Mouse (Mus musculus) brown adipose tissue, adult 24 weeks (tissue): ENCODE measurements around the gene Vps41. TPM values are rescaled to one million over a fixed set of nuclear protein-coding genes. Genes with fewer than 3 reads are reported as not detected.

Experiments used
- H3K27ac ChIP-seq: fragments of 200-500 bp; replicated peaks from 2 replicates; pipeline ENCODE4 v1.5.1; 2012; ENCODE audit warnings: low read depth, mild to moderate bottlenecking, low read length
- H3K4me1 ChIP-seq: fragments of 200-500 bp; 2 replicates; pipeline ENCODE4 v1.6.1; 2012; ENCODE audit warnings: low read length, mixed read lengths; ENCODE audit not compliant: control insufficient read depth, insufficient read depth, insufficient read length
- H3K4me3 ChIP-seq: fragments of 200-500 bp; 2 replicates; pipeline ENCODE4 v1.5.1; 2012; ENCODE audit warnings: low read depth, mild to moderate bottlenecking, low read length, moderate library complexity; ENCODE audit not compliant: insufficient read depth
- polyA plus RNA-seq: library from polyadenylated mRNA; stranded (reverse); fragments of >200 nt; gene quantifications from 2 replicates; pipeline ENCODE4 v1.2.4, GENCODE M21; 2012; ENCODE audit not compliant: missing spikeins, insufficient read depth, insufficient read length

Vps41 gene
- polyA plus RNA-seq, 1 experiment: 42.3 TPM

GRCm38 (mm10) chr13:18781250-18781649, 64.2 kb downstream of the Vps41 start:
- Histone ChIP-seq H3K4me1 (no peaks in the 10 kb centered on the region), H3K4me3 (no peak overlapping the region), H3K27ac (no peak overlapping the region)

- Histone ChIP-seq H3K4me3 (no peak overlapping the region), H3K27ac (no peak overlapping the region), H3K4me1 (no peaks in the 10 kb centered on the region)
Measured at GRCm38 (mm10) chr13:18785702-18786101, 68.6 kb downstream of the Vps41 start.

DNA sequence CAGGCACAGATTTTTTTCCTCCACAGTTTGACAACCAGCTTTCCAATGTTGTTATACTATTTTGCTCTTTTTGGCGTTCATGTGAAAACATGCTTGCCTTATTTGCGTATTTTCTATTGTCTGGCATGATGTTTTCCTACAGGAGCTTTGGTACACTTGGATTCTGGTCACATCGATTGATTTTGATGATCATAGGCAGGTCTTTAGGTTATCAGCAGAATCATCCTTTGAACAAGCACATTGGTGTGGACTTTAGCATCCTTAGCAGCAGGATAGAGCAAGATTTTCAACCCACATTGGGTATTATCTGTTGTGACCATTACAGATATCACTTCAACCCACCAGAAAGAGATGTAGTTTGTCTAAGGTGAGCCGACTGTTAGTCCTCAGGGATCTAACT, 71.0 kb downstream of the Vps41 start:
- H3K27ac ChIP-seq: no peak overlapping the region
- no peaks in the 10 kb centered on the region for H3K4me1 ChIP-seq
- no peak overlapping the region for H3K4me3 ChIP-seq

- Histone ChIP-seq H3K27ac (no peak overlapping the region), H3K4me1 (no peaks in the 10 kb centered on the region), H3K4me3 (no peak overlapping the region)
Measured at GRCm38 (mm10) chr13:18788689-18789088, 71.6 kb downstream of the Vps41 start.

DNA sequence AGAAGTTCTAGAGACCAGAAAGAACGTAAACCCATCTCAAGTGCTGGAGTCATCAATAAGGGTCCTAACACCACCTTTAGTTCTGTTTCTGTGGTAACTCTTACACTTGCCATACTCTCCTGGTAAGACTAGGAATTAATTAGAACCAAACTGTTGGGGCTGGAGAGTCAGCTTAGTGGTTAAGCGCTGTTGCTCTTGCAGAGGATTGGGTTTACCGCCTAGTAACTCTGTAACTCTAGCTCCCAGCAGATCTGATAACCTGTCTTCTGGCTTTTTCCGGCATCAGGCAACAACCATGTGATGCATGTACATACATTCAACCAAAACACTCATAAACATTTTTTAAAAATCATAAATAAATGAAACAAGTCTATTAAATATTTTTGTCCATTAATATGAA, 72.6 kb downstream of the Vps41 start:
- no peak overlapping the region for H3K27ac ChIP-seq
- no peak overlapping the region for H3K4me3 ChIP-seq
- no peaks in the 10 kb centered on the region for H3K4me1 ChIP-seq

DNA sequence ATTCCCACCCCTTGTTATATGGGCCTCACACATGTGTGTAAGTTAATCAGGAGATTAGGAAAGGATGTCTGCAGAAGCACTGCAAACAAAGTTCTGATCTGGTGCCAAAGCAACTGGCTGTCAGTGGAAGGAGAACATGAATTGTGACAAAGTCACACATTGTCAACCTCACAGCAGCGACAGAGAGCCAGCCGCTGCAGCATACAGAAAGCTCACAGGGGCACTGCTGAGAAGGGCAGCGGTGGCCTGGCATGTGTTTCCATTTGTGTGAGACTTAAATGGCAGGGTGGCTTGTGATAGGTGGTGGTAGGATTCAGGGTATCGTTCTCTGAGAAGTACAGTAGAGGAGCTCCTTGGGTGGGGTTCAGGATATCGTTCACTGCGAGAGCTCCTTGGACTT, 73.0 kb downstream of the Vps41 start:
- Histone ChIP-seq H3K4me3 (no peak overlapping the region), H3K27ac (no peak overlapping the region), H3K4me1 (no peaks in the 10 kb centered on the region)

GRCm38 (mm10) chr13:18791314-18791713, 74.2 kb downstream of the Vps41 start:
- H3K27ac ChIP-seq: no peak overlapping the region
- H3K4me1 ChIP-seq: no peaks in the 10 kb centered on the region
- no peak overlapping the region for H3K4me3 ChIP-seq

- no peak overlapping the region for H3K27ac ChIP-seq
- no peaks in the 10 kb centered on the region for H3K4me1 ChIP-seq
- no peak overlapping the region for H3K4me3 ChIP-seq
Measured at GRCm38 (mm10) chr13:18791724-18792123, 74.6 kb downstream of the Vps41 start.

DNA sequence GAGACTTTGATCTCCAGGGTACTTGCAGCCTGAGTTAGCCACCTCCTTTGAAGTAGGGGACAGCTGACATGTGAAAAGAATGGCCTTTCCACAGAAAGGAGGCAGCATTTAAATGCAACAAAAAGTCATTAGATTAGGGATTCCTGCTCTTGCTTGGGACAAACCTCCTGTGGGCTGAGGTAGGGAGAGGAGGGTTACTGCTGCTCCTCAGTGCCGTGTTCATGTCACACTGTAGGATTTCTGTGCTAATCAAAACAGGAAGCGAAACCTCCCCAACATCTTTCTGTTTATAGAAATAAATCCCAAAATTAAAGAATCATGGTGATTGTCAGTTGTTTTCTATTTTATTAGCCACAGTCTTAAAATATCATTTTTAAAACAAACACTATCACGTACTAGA, 77.4 kb downstream of the Vps41 start:
- H3K27ac ChIP-seq: no peak overlapping the region
- no peak overlapping the region for H3K4me3 ChIP-seq
- no peaks in the 10 kb centered on the region for H3K4me1 ChIP-seq

- Histone ChIP-seq H3K4me3 (no peak overlapping the region), H3K27ac (no peak overlapping the region), H3K4me1 (no peaks in the 10 kb centered on the region)
Measured at GRCm38 (mm10) chr13:18797555-18797954, 80.5 kb downstream of the Vps41 start.

DNA sequence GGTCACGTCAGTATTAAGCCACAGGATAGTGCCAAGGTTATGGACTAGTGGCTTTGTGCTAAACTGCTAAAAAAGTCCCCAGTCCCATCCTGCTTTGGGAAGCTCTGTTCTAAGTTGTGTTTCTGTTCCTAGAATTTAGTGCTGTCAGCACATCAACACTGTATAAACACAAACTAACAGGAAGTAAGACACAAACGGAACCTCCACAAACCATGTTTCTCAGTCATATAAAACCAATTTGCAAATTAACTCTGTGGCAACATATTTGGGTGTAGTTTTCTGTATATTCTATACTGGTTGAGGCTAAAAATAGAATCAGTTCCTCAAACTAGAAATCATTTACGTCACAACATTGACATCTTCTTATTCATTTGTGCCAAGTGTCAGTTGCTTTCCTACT, 83.3 kb downstream of the Vps41 start:
- H3K4me1 ChIP-seq: no peaks in the 10 kb centered on the region
- no peak overlapping the region; the same call in 1 of the 2 replicates for H3K27ac ChIP-seq
- H3K4me3 ChIP-seq: no peak overlapping the region

GRCm38 (mm10) chr13:18809465-18809864, 92.4 kb downstream of the Vps41 start:
- Histone ChIP-seq H3K4me1 (no peaks in the 10 kb centered on the region), H3K27ac (no peak overlapping the region)

DNA sequence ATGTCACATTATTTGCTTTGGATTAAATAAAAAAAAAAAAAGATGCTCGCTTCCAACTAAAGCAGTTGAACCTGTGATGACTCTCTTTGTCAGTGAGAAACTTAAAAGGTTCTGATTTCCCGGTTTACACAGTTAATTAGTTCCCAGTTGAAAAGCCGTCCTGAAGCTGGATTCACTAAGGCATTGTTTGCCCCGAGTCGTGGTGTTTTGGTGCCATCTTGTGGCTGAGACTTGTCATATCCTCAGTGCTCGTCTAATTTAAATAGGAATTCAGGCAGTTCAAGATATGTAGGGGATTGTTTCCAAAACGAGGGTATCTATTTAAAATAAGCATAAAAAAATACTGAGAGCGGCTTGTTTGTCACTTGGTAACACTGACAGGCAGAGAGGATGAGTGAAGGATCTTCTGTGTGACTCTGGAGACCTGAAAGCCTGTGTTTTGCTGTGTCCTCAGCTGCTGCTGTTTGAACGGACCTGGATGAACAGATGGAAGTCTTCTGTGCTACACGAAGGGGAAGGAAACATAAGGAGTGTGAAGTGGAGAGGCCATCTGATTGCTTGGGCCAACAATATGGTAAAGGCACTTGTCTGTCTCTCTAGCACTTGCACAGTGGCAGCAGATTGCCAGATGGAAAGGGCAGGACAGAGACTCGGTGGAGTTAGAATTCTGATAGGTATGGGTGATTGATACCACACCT, 93.0 kb downstream of the Vps41 start:
- no peak overlapping the region for H3K27ac ChIP-seq
- H3K4me1 ChIP-seq: no peaks in the 10 kb centered on the region
- no peak overlapping the region for H3K4me3 ChIP-seq

More at GRCm38 (mm10) chr13:18809465-18809864, 92.4 kb downstream of the Vps41 start:
- no peak overlapping the region for H3K4me3 ChIP-seq

DNA sequence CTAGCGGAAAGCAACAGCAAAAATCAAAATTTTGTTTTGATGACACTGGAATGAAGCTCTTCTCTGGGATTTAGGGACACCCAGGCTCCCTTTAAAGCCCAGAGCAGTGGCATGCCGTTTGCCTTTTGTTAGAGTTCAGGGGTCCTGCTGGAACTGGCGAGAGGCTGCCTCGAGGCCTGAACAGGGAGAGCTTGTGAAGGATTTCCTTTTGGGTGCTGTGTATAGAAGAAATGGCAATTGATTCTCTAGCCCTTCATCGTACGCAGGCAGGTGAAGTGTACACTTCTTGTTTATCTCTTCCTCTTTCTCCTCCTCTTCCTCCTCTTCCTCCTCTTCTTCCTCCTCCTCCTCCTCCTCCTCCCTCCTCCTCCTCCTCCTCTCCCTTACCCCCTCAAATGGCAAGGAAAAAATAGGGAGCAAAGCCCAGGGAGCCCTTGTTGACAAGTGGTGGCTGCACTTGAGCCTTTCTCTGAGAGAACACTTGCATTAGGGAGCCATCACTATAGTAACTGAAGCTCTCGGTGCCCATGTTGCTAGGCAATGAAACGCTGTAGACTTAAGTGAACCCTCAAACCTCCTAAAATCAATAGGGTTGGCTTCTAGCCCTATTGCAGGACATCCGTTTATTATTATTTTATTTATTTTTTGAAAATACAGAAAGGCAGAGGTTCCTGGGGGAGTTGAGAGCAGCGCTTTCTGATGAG, 107.5 kb downstream of the Vps41 start:
- Histone ChIP-seq H3K27ac (no peak overlapping the region), H3K4me1 (no peaks in the 10 kb centered on the region), H3K4me3 (no peak overlapping the region)

DNA sequence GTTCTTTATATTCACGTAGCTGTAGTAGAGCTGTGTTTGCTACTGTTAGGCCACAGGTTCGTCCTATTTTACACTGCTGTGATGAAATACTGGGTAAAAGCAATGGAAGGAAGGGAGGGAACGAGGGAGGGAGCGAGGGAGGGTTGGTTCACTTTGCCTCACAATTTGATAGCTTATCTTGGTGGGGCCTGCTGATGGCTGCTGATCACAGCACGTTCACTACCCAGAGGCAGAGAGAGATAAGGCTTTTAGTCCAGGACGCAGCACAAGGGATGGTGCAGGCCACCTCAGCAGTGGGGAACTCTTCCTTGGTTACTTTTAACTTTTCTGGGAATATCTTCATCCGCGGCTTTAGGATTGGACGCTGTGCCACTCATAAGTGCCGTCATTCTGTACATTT, 109.9 kb downstream of the Vps41 start:
- H3K27ac ChIP-seq: no peak overlapping the region
- no peaks in the 10 kb centered on the region for H3K4me1 ChIP-seq
- no peak overlapping the region for H3K4me3 ChIP-seq

DNA sequence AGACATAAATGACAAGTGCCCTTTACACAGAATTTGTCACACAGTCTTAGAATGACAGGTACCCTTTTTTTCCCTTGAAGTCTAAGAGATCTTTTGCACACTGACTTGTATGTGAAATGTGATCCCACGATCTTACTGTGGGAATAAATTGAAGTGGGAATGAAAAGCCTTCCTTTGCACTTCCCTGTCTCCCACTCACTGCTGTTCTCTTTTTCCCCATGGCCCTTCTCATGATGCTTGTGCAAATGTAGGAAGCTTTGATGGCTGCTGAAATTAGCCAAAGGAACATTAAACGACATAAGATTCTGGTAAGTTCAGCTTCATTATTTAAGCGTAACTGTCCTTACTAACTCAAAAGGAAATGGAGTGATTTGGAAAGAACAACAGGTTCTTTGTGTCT, 113.4 kb downstream of the Vps41 start:
- Histone ChIP-seq H3K4me1 (no peaks in the 10 kb centered on the region), H3K4me3 (no peak overlapping the region), H3K27ac (no peak overlapping the region)
